Mouse (Mus musculus) CH12.LX (cell line): ENCODE measurements around the gene 4930562C15Rik. TPM values are rescaled to one million over a fixed set of nuclear protein-coding genes. Genes with fewer than 3 reads are reported as not detected.

Experiments
- DNase-seq: peaks from one replicate; pipeline ENCODE4 v3.0.0-alpha.2; 2013; ENCODE audit errors: extremely low read depth
- H3K27ac ChIP-seq: 2 replicates; pipeline ENCODE4 v1.5.1; 2012; ENCODE audit warnings: low read depth, mild to moderate bottlenecking, control low read depth, moderate library complexity; ENCODE audit not compliant: insufficient read depth
- H3K27me3 ChIP-seq: replicated peaks from 2 replicates; pipeline ENCODE3; 2012; ENCODE audit warnings: inconsistent platforms
- H3K36me3 ChIP-seq, 2 experiments: replicated peaks in 1 of 2; 2 replicates each; pipeline versions ENCODE3 to v1.6.1; 2012; ENCODE audit warnings: inconsistent platforms in 1 of 2, low read length in 1 of 2, mild to moderate bottlenecking in 1 of 2, mixed read lengths in 1 of 2, moderate library complexity in 1 of 2; ENCODE audit not compliant: control insufficient read depth in 1 of 2, insufficient read depth in 1 of 2
- H3K4me1 ChIP-seq, 2 experiments: 2 replicates each; pipeline ENCODE4 v1.6.1; 2012; ENCODE audit warnings: inconsistent platforms in 1 of 2, moderate library complexity in 1 of 2; ENCODE audit not compliant: insufficient read depth in 2 of 2, control insufficient read depth in 1 of 2
- H3K4me2 ChIP-seq: 2 replicates; pipeline ENCODE4 v1.6.1; 2012; ENCODE audit warnings: low read depth, mild to moderate bottlenecking, control low read depth; ENCODE audit not compliant: poor library complexity, insufficient read depth, severe bottlenecking
- H3K4me3 ChIP-seq, 3 experiments: fragments of 150-350 bp in 1 of 3; sonication (generic) in 1 of 3; replicated peaks in 1 of 3; 2 replicates each; pipeline versions ENCODE3 to v1.5.1; 2011 to 2012; ENCODE audit warnings: low read depth in 2 of 3, low read length in 2 of 3, mild to moderate bottlenecking in 2 of 3, moderate library complexity in 2 of 3, control low read depth in 1 of 3, improper control_type of control experiment in 1 of 3, inconsistent platforms in 1 of 3, mixed read lengths in 1 of 3; ENCODE audit not compliant: poor library complexity in 1 of 3
- H3K79me2 ChIP-seq: replicated peaks from 2 replicates; pipeline ENCODE4 v1.6.1; 2012; ENCODE audit warnings: mild to moderate bottlenecking, moderate library complexity; ENCODE audit not compliant: control insufficient read depth, poor library complexity, insufficient read depth, severe bottlenecking; ENCODE audit errors: extremely low read depth
- H3K9ac ChIP-seq: 2 replicates; pipeline ENCODE4 v1.6.1; 2012; ENCODE audit warnings: low read depth, mild to moderate bottlenecking, control low read depth, moderate library complexity; ENCODE audit not compliant: insufficient read depth
- H3K9me3 ChIP-seq: replicated peaks from 2 replicates; pipeline ENCODE3; 2012; ENCODE audit warnings: low read length, inconsistent platforms, mixed read lengths
- EP300 ChIP-seq: IDR thresholded peaks from 2 replicates; pipeline ENCODE4 v1.6.1; 2011; ENCODE audit warnings: low read length, improper control_type of control experiment
- ETS1 ChIP-seq: conservative IDR thresholded peaks from 2 replicates; pipeline ENCODE4 v1.6.1; 2012; ENCODE audit warnings: low read depth, mild to moderate bottlenecking, inconsistent platforms, low read length, improper control_type of control experiment, moderate library complexity
- JUN ChIP-seq: IDR thresholded peaks from 2 replicates; pipeline ENCODE4 v1.6.1; 2011; ENCODE audit warnings: low read depth, mild to moderate bottlenecking, low read length, improper control_type of control experiment, moderate library complexity; ENCODE audit not compliant: insufficient read depth
- MAX ChIP-seq: IDR thresholded peaks from 2 replicates; pipeline ENCODE4 v1.6.1; 2011; ENCODE audit warnings: low read length, improper control_type of control experiment
- MEF2A ChIP-seq: IDR thresholded peaks from 2 replicates; pipeline ENCODE4 v1.6.1; 2014; ENCODE audit warnings: low read depth, mild to moderate bottlenecking, inconsistent platforms, low read length, improper control_type of control experiment, borderline replicate concordance
- MXI1 ChIP-seq: IDR thresholded peaks from 2 replicates; pipeline ENCODE4 v1.6.1; 2011; ENCODE audit warnings: mild to moderate bottlenecking, low read depth, low read length, improper control_type of control experiment
- MYC ChIP-seq: IDR thresholded peaks from 2 replicates; pipeline ENCODE4 v1.6.1; 2011; ENCODE audit warnings: low read depth, mild to moderate bottlenecking, improper control_type of control experiment, low read length
- NELFE ChIP-seq: IDR thresholded peaks from 2 replicates; pipeline ENCODE4 v1.6.1; 2011; ENCODE audit warnings: low read depth, low read length, improper control_type of control experiment
- NRF1 ChIP-seq: IDR thresholded peaks from 2 replicates; pipeline ENCODE4 v1.6.1; 2014; ENCODE audit warnings: low read depth, mild to moderate bottlenecking, inconsistent platforms, low read length, improper control_type of control experiment, moderate library complexity
- PAX5 ChIP-seq: IDR thresholded peaks from 2 replicates; pipeline ENCODE4 v1.6.1; 2012; ENCODE audit warnings: low read length, inconsistent platforms, mixed read lengths
- POLR2A ChIP-seq: IDR thresholded peaks from 2 replicates; pipeline ENCODE4 v1.6.1; 2011; ENCODE audit warnings: low read depth, mild to moderate bottlenecking, improper control_type of control experiment, low read length
- RAD21 ChIP-seq: IDR thresholded peaks from 2 replicates; pipeline ENCODE4 v1.6.1; 2011; ENCODE audit warnings: low read depth, mild to moderate bottlenecking, low read length, improper control_type of control experiment, moderate library complexity
- SIN3A ChIP-seq: IDR thresholded peaks from 2 replicates; pipeline ENCODE4 v1.6.1; 2012; ENCODE audit warnings: low read length, improper control_type of control experiment, inconsistent platforms
- SMC3 ChIP-seq: IDR thresholded peaks from 2 replicates; pipeline ENCODE4 v1.6.1; 2011; ENCODE audit warnings: low read depth, low read length, improper control_type of control experiment
- TBP ChIP-seq: conservative IDR thresholded peaks from 2 replicates; pipeline ENCODE4 v1.6.1; 2011; ENCODE audit warnings: low read depth, low read length, improper control_type of control experiment
- TCF12 ChIP-seq: IDR thresholded peaks from 2 replicates; pipeline ENCODE4 v1.6.1; 2014; ENCODE audit warnings: low read depth, mild to moderate bottlenecking, inconsistent platforms, low read length, improper control_type of control experiment
- UBTF ChIP-seq: IDR thresholded peaks from 2 replicates; pipeline ENCODE4 v1.6.1; 2012; ENCODE audit warnings: low read depth, mild to moderate bottlenecking, inconsistent platforms, low read length, improper control_type of control experiment, moderate library complexity
- USF1 ChIP-seq: IDR thresholded peaks from 2 replicates; pipeline ENCODE4 v1.6.1; 2014; ENCODE audit warnings: low read depth, mild to moderate bottlenecking, inconsistent platforms, low read length, improper control_type of control experiment
- USF2 ChIP-seq: conservative IDR thresholded peaks from 2 replicates; pipeline ENCODE4 v1.6.1; 2011; ENCODE audit warnings: low read depth, low read length, improper control_type of control experiment
- ZC3H11A ChIP-seq: IDR thresholded peaks from 2 replicates; pipeline ENCODE4 v1.6.1; 2012; ENCODE audit warnings: low read depth, mild to moderate bottlenecking, inconsistent platforms, low read length, improper control_type of control experiment
- ZNF384 ChIP-seq: IDR thresholded peaks from 2 replicates; pipeline ENCODE4 v1.6.1; 2012; ENCODE audit warnings: low read depth, low read length, improper control_type of control experiment, inconsistent platforms
- dilution Hi-C: fragments of 300-500 bp; cut with MboI; formaldehyde crosslinking; loops from 2 replicates; pipeline ENCODE4 v1.14.3; 2020; ENCODE audit warnings: low sequenced_read_pairs; ENCODE audit not compliant: extremely low pct_unique_long_range_greater_than_20kb, extremely low pct_ligation_motif_present
- in situ Hi-C: fragments of 300-500 bp; cut with MboI; formaldehyde crosslinking; loops from 3 replicates; pipeline ENCODE4 v1.14.3; 2019; ENCODE audit warnings: low sequenced_read_pairs, low pct_ligation_motif_present, low pct_unique_long_range_greater_than_20kb, mixed read lengths
- polyA plus RNA-seq: library from polyadenylated mRNA; unstranded; fragments of >175 nt; gene quantifications from 2 replicates; pipeline ENCODE4 v1.2.1, GENCODE M21; 2012; ENCODE audit warnings: low read depth; ENCODE audit not compliant: insufficient read length
- total RNA-seq, 2 experiments: library from RNA; depleted of rRNA; stranded (reverse); fragments of 300-350 nt in 1 of 2; fragments of >200 nt in 1 of 2; gene quantifications; 2 replicates each; pipeline ENCODE4 v1.2.3; 2012 to 2014

4930562C15Rik gene
- total and polyA plus RNA-seq, 3 experiments, result 0.13 to 0.80 (median 0.20) TPM

GRCm38 (mm10) chr16:4850361-4850760 lies 15.1 kb downstream of the 4930562C15Rik start:
- Histone ChIP-seq H3K9me3 (no peaks in the 10 kb centered on the region), H3K4me2 (no peak overlapping the region), H3K79me2 (no peaks in the 10 kb centered on the region), H3K27ac (no peak overlapping the region), H3K4me1 (peaks cover 13 to 23% of the 10 kb centered on the region in 2 experiments), H3K36me3 (no peaks in the 10 kb centered on the region), H3K9ac (no peak overlapping the region), H3K4me3 (no peak overlapping the region), H3K27me3 (no peaks in the 10 kb centered on the region)
- TF ChIP-seq MAX (no peak), NELFE (no peak), ETS1 (no peak), UBTF (no peak), PAX5 (no peak), JUN (no peak), POLR2A (no peak), USF2 (no peak), TBP (no peak), SMC3 (no peak), TCF12 (no peak), USF1 (no peak), ZC3H11A (no peak), NRF1 (no peak), MYC (no peak), MEF2A (no peak), EP300 (no peak), ZNF384 (no peak)
- no peak for DNase-seq
- dilution Hi-C loops (no loop called here), in situ Hi-C loops (loop anchor here (25.0 kb wide), 1 partner anchor 88 kb away; no protein-coding TSS in a partner anchor)

GRCm38 (mm10) chr16:4850938-4851628 lies 15.9 kb downstream of the 4930562C15Rik start:
- Histone ChIP-seq H3K4me2 (no peak overlapping the region), H3K4me3 (no peak overlapping the region), H3K9ac (no peak overlapping the region), H3K4me1 (peaks cover 13 to 23% of the 10 kb centered on the region in 2 experiments), H3K9me3 (no peaks in the 10 kb centered on the region), H3K27ac (no peak overlapping the region), H3K79me2 (no peaks in the 10 kb centered on the region), H3K36me3 (no peaks in the 10 kb centered on the region), H3K27me3 (no peaks in the 10 kb centered on the region)
- dilution Hi-C loops (no loop called here), in situ Hi-C loops (loop anchor here (25.0 kb wide), 1 partner anchor 89 kb away; no protein-coding TSS in a partner anchor)
- TF ChIP-seq NELFE (no peak), ETS1 (no peak), MXI1 (no peak), RAD21 (no peak), EP300 (no peak), SIN3A (no peak), PAX5 (no peak), TBP (no peak), POLR2A (no peak), USF2 (no peak), MYC (no peak)
- DNase-seq, result no peak
